Mouse (Mus musculus) v-Abl transformed pro-B cells (cell line): ENCODE measurements around the gene Lrriq1.

Source experiments
- in situ Hi-C, 2 experiments: fragments of 400-800 bp; cut with MboI; formaldehyde crosslinking; loops; one replicate each; pipeline ENCODE4 v1.15.1; 2025; ENCODE audit not compliant: unreplicated experiment in 2 of 2

Lrriq1 gene

GRCm38 (mm10) chr10:103235707-103236459, at the start of gene Lrriq1:
Gene Lrriq1 (minus strand): TSS chr10:103236322.
- in situ Hi-C loops: no loop called here

GRCm38 (mm10) chr10:103253842-103254803, 18.0 kb upstream of the Lrriq1 start:
- in situ Hi-C loops: no loop called here

- in situ Hi-C loops: no loop called here
Observed at GRCm38 (mm10) chr10:103236460-103236772, 294 bp upstream of the Lrriq1 start.

- in situ Hi-C loops: no loop called here
Observed at GRCm38 (mm10) chr10:103226646-103227045, 9.5 kb downstream of the Lrriq1 start.

GRCm38 (mm10) chr10:103194655-103195328, 41.3 kb downstream of the Lrriq1 start:
- in situ Hi-C loops: no loop called here

GRCm38 (mm10) chr10:103145769-103146379, 90.2 kb downstream of the Lrriq1 start:
- in situ Hi-C loops: no loop called here

- in situ Hi-C loops: no loop called here
Observed at GRCm38 (mm10) chr10:103144927-103145768, 91.0 kb downstream of the Lrriq1 start.

GRCm38 (mm10) chr10:103142526-103142925, 93.6 kb downstream of the Lrriq1 start:
- in situ Hi-C loops: no loop called here

- in situ Hi-C loops: no loop called here
Observed at GRCm38 (mm10) chr10:103141532-103141931, 94.6 kb downstream of the Lrriq1 start.

- in situ Hi-C loops: no loop called here
Observed at GRCm38 (mm10) chr10:103140609-103141008, 95.5 kb downstream of the Lrriq1 start.

GRCm38 (mm10) chr10:103114629-103115028, 121.5 kb downstream of the Lrriq1 start:
- in situ Hi-C loops: no loop called here

- in situ Hi-C loops: no loop called here
Observed at GRCm38 (mm10) chr10:103108090-103108489, 128.0 kb downstream of the Lrriq1 start.

GRCm38 (mm10) chr10:103086101-103086500, 150.0 kb downstream of the Lrriq1 start:
- in situ Hi-C loops: no loop called here

- in situ Hi-C loops: no loop called here
Observed at GRCm38 (mm10) chr10:103049593-103049992, 186.5 kb downstream of the Lrriq1 start.

GRCm38 (mm10) chr10:103046623-103047022, 189.5 kb downstream of the Lrriq1 start:
- in situ Hi-C loops: no loop called here

- in situ Hi-C loops: no loop called here
Observed at GRCm38 (mm10) chr10:103045019-103045418, 191.1 kb downstream of the Lrriq1 start.

GRCm38 (mm10) chr10:103035002-103035640, 201.0 kb downstream of the Lrriq1 start:
- in situ Hi-C loops: no loop called here

GRCm38 (mm10) chr10:103030931-103031330, 205.2 kb downstream of the Lrriq1 start:
- in situ Hi-C loops: no loop called here
